Mouse (Mus musculus): ENCODE data around the gene Dhx30.
"Not testable (repeated sequence)": the region's sequence is repeated elsewhere in the genome, so short reads cannot be mapped to it uniquely, and the experiment has no call there.

Dhx30 gene

DNA sequence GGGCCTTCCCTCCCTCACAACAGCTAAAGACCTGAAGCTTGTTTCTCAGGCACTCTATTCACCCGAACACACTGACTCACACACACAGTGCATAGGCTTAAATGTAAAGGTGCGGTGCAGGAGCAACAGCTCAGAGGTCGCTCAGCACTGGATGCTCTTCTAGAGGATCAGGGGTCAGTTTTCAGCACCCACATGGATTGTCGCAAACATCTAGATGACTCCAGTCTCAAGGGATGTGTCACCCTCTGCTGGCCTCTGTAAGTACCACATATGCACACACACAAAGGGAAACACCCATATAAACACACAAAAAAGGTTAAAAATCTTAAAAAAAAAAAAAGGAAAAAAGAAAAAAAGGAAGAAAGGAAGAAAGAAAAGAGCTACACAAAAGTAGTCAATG lies 22.9 kb downstream of the Dhx30 start:
- no peak for DNase-seq (ENCODE audit: low spot score)

GRCm38 (mm10) chr9:110093303-110093702 lies 24.3 kb downstream of the Dhx30 start:
- no peak for DNase-seq (ENCODE audit: low spot score)

DNA sequence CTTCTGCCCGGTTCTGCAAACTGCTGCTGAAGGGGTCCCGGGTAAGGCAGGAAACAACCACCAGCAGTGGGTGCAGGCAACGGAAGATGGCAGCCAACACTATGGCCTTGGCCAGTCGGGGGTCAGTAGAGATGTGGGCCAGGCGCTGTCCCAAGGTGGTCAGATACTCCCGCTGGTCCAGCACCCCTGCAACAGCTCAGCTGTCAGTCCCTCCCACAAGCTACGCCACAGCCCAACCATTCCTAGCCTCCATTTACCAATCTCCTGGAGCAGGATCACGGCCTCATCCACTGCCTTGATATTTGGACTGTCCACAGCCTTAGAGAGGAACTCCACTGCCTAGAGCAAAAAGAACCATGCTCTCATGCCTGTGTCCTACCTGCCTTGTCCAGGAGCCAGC lies 31.9 kb downstream of the Dhx30 start:
- no peak for DNase-seq (ENCODE audit: low spot score)

DNA sequence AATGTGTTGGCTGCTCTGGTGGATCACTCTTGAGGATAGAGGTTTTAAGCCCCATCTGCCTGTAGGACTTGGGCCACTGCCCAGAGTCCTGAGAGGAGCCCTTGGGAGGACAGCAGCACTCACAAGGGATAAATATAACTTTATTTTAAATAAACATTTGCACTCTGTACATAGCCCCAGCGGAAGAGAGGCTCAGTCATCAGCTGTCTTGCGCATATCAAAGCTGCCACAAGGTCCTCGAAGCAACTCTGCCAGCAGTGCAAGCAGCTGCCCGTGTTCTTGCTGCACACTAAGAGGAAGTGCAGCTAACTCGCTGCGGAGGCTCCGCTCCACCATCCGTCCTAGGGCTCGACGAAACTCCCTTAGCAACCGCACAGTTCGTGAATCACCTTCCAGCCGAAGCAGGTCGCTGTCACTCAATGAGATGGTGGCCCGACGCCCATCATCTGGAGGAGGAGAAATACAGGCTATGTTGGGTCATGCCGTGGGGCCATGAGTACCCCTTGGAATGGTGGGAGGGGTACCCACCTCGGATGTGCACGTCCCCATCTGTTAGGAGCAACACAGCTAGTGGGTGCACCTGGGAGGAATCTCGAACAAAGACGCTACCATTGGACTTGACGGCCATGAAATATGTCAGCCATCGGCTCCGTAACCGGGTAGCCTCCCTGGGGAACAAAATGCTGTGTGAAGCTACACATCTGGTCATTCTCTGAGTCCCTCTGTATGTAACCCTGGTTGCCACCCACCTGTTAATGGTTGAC lies 33.2 kb downstream of the Dhx30 start:
- no peak for DNase-seq (ENCODE audit: low spot score)

DNA sequence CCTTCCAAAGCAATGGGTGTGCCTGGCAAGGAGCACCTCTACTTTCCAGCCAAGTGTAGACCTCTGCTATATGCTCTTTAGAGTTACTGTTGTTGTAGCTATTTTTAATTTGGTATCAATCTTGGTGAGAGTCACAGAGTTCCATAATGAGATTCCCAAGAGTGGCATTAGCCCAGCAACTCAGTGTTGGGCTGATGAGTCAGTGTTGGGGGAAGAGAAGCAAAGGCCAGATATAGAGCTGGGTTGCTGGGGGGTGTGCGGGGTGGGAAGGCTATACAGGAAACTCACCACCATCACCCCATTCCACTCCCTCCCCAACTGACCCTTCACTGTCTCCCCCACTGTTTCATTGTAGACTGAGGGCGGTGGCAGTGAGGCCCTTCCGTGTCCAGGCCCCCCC lies 36.6 kb downstream of the Dhx30 start:
- no peak for DNase-seq (ENCODE audit: low spot score)

DNA sequence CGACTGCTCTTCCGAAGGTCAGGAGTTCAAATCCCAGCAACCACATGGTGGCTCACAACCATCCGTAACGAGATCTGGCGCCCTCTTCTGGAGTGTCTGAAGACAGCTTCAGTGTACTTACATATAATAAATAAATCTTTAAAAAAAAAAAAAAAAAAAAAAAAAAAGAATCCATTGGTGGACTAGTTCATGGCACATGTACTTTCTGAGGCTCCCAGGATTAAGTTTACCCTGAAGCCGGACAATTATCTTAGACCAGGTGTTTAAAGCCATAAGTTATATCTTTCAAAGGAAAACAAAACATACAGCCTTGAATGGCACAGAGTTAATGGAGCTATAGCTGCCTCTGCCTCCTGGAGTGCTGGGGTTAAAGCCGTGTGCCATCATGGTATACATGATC lies 41.2 kb downstream of the Dhx30 start:
- not testable (repeated sequence) for DNase-seq (ENCODE audit: low spot score)

DNA sequence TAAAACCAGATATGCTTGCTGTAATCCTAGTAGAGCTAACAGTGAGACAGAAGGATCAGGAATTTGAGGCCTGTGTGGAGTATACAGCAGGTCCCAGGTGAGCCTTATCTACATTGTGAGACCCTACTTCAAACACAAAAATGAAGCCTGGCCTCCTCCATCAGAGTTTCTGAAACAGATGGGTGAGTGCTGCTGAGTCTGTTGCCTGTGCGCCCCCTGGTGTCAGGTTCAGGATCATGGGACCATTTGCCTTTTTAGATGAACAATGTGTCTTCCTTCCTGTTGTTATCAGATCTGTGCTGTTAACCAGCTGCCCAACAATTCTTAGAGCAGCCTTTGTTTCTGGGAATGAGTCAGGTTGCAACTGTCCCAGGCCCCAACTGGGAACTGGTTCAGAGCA lies 45.8 kb downstream of the Dhx30 start:
- peak; percentile 47 for DNase-seq (ENCODE audit: low spot score)

DNA sequence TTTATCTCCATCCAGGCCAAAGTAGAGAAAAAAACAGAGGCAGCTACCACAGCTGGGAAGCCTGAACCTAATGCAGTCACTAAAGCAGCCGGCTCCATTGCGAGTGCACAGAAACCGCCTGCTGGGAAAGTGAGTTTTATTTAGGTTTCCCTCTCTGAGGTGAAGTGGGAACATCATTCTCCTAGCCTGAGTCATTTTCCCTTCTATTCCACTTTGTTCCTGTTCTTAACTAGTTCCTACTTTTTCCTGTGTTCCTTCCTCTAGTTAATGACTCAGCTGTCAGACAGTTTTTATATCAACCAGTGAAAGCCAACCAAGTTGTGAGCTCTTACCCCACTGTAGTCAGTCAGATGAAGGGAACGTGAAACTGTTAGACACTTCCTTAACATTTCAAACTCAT lies 46.6 kb downstream of the Dhx30 start:
- DNase-seq (ENCODE audit: low spot score): no peak

DNA sequence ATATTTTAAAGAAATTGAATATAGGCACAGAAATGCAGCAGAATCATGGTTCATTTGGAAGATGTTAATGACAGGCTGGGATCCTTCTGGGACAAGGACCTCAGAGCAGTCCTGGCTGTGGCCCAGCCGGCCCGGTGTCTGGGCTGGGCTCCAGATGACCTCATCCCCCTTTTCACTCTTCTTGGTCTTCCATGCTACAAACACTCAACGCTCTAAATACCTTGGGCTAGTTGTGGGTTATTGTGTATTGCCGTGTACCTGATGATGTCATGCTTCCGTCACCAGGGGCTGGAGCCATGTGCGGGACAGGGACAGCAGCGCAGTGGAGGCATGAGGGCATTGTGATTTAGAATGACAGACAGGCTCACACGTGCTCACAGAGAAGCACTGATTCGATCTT lies 47.3 kb downstream of the Dhx30 start:
- DNase-seq (ENCODE audit: low spot score): no peak

- DNase-seq (ENCODE audit: low spot score): no peak
These were observed 48.9 kb downstream of the Dhx30 start for GRCm38 (mm10) chr9:110068745-110069144.

- no peak for DNase-seq (ENCODE audit: low spot score)
These were observed 53.0 kb downstream of the Dhx30 start for GRCm38 (mm10) chr9:110064641-110065040.

DNA sequence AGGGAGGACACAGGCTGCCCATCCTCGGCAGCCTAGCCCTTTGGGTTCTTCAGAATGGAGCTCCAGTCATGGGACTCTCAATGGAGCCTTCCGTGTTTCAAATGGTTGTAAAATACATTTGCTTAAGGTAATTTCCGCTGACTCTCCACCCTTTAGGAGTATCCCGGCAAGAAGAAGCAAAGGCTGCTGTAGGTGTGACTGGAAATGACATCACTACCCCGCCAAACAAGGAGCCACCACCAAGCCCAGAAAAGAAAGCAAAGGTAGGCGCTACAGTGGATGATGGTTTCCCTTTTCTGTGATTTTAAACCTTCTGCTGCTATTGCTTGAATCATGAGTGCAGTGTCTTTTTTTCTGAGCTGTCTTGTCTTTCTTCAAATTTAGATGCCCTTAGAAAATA lies 54.8 kb downstream of the Dhx30 start:
- DNase-seq (ENCODE audit: low spot score): no peak

- no peak for DNase-seq (ENCODE audit: low spot score)
These were observed 55.2 kb downstream of the Dhx30 start for GRCm38 (mm10) chr9:110062405-110062804.

DNA sequence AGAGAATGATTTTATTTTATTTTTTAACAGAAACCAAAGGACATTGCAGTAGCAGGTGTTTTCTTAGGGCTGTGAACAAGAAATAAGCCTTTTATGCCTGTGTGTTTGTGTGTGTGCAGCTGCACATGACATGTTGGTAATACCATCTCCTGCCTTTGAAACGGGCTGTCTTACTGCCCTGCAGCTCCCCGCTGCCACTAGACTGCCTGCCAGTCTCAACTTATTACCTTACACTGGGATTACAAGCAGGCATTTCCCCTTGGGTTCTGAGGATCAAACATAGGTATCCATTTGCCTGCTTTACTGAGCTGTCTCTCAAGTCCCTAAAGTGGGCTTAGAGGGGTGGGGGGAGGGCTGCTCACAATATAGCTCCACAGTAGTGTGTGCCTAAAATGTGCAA lies 56.9 kb downstream of the Dhx30 start:
- no peak for DNase-seq (ENCODE audit: low spot score)

GRCm38 (mm10) chr9:110057200-110057599 lies 60.4 kb downstream of the Dhx30 start:
- no peak for DNase-seq (ENCODE audit: low spot score)

- DNase-seq (ENCODE audit: low spot score): no peak
These were observed 62.8 kb downstream of the Dhx30 start for GRCm38 (mm10) chr9:110054781-110055180.

- DNase-seq (ENCODE audit: low spot score): no peak
These were observed 63.6 kb downstream of the Dhx30 start for GRCm38 (mm10) chr9:110054080-110054421.

- no peak for DNase-seq (ENCODE audit: low spot score)
These were observed 64.1 kb downstream of the Dhx30 start for GRCm38 (mm10) chr9:110053305-110054079.

GRCm38 (mm10) chr9:110052951-110053304 lies 64.7 kb downstream of the Dhx30 start:
- DNase-seq (ENCODE audit: low spot score): no peak

- no peak for DNase-seq (ENCODE audit: low spot score)
These were observed 65.6 kb downstream of the Dhx30 start for GRCm38 (mm10) chr9:110051869-110052661.

DNA sequence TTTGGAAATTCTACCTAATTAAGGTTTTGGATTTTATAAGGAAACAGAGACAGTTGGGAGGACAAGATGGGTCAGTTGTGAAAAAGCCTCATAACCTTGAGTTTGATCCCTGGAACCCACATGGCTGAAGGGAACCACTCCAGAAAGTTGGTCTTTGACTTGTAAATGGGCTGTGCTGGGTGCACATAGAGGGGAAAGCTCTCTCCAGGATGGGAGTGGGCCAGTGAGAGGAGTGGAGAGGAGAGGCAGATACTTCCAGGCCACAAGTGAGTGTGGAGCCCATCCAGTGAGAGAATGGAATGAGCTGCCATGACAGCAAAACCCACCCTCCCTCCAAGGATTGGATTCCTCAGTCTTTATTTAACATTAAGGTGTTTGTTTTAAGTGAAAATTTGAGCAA lies 66.4 kb downstream of the Dhx30 start:
- no peak for DNase-seq (ENCODE audit: low spot score)

GRCm38 (mm10) chr9:110047857-110048256 lies 69.8 kb downstream of the Dhx30 start:
- no peak for DNase-seq (ENCODE audit: low spot score)

- no peak for DNase-seq (ENCODE audit: low spot score)
These were observed 70.4 kb downstream of the Dhx30 start for GRCm38 (mm10) chr9:110047260-110047659.
